Mouse (Mus musculus) urinary bladder, postnatal 36 days (tissue): ENCODE results near the gene Dhx30.
A peak's percentile ranks its signal among the peaks of the same experiment; 100 is the strongest.
"Not testable (repeated sequence)": the region's sequence is repeated elsewhere in the genome, so short reads cannot be mapped to it uniquely, and the experiment has no call there.

ENCODE experiments used
- DNase-seq, 2 experiments: peaks; one replicate each; pipeline ENCODE4 v3.0.0; 2022; ENCODE audit warnings: low spot score in 2 of 2, mixed read lengths in 1 of 2

The Dhx30 gene

DNA sequence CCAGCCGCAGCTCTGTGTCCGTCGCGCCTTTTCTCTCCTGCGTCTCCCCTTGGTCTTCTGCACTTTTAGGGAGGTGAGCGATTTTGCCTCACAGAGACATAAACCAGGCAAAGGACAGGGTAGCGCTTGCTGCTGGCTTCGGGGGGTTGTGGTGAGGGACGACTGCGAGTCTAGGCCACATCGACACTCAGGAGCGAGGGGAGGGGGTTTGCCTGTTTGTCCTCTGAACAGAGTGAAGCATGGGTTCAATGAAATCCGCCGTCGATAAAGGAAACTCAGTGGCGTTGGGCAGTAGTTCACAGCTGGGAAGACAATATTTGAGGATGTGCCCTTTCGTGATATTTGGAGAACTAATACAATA is at the start of gene Dhx30:
Gene Dhx30 (minus strand): TSS at position 52 of the 361 bp plus-strand sequence.
- no peak for DNase-seq

GRCm38 (mm10) chr9:110163071-110163470 is 45.4 kb upstream of the Dhx30 start:
- no peak for DNase-seq

- DNase-seq, result no peak
Observed at GRCm38 (mm10) chr9:110162441-110162840, 44.8 kb upstream of the Dhx30 start.

DNA sequence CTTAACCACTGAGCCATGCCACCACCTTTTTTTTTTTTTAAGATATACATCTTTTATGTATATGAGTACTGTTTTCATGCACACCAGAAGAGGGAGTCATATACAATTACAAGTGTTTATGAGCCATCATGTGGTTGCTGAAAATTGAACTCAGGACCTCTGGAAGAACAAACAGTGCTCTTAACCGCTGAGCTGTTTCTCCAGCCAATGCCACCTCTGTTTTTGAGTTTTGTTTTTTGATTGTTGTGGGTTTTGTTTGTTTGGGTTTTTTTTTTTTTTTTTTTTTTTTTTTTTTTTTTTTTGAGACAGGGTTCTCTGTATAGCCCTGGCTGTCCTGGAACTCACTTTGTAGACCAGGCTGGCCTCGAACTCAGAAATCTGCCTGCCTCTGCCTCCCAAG is 42.9 kb upstream of the Dhx30 start:
- not testable (repeated sequence) for DNase-seq

- no peak for DNase-seq
Observed at GRCm38 (mm10) chr9:110159036-110159435, 41.4 kb upstream of the Dhx30 start.

DNA sequence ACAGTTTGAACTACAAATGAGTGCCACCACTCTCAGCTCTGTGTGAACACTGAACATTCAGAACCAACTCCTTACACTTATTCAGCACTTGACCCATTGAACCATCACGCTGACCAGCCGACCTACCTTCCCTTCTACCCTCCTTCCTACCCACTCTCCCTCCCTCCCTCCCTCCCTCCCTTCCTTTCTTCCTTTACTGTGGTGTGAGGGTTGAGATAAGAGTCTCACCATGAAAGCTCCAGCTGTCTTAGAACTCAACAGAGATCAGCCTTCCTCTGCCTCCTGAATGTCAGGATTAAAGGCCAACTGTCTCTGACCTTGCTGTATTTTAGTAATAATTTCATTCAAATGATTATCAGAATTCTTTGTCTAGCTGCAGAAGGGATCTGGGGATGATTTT is 31.0 kb upstream of the Dhx30 start:
- no peak for DNase-seq

- DNase-seq, result no peak
Observed at GRCm38 (mm10) chr9:110142097-110142496, 24.5 kb upstream of the Dhx30 start.

GRCm38 (mm10) chr9:110139119-110139518 is 21.5 kb upstream of the Dhx30 start:
- no peak for DNase-seq

DNA sequence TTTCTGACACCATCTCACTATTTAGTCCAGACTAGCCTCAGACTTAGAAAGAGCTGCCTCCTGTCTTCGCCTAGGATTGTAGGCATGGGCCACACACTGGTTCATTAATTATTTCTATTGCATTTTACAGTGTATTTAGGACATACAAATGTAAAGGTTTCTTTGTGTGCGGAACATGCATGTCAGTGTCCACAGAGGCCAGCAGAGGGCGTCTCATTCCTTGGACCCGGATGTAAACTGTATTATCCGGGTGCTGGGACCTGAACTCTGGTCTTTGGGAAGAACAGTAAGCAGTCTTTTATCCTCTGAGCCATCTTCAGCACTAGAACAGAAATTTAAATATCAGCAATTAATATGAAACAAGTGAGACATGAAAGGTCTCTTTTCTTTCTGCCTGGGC is 16.5 kb upstream of the Dhx30 start:
- DNase-seq, result no peak

- DNase-seq, result no peak
Observed at GRCm38 (mm10) chr9:110132921-110133320, 15.3 kb upstream of the Dhx30 start.

GRCm38 (mm10) chr9:110132201-110132605 is 14.6 kb upstream of the Dhx30 start:
- no peak for DNase-seq

- peak; percentile 98 to 99 for DNase-seq
Observed at GRCm38 (mm10) chr9:110131525-110132197, 14.0 kb upstream of the Dhx30 start.

DNA sequence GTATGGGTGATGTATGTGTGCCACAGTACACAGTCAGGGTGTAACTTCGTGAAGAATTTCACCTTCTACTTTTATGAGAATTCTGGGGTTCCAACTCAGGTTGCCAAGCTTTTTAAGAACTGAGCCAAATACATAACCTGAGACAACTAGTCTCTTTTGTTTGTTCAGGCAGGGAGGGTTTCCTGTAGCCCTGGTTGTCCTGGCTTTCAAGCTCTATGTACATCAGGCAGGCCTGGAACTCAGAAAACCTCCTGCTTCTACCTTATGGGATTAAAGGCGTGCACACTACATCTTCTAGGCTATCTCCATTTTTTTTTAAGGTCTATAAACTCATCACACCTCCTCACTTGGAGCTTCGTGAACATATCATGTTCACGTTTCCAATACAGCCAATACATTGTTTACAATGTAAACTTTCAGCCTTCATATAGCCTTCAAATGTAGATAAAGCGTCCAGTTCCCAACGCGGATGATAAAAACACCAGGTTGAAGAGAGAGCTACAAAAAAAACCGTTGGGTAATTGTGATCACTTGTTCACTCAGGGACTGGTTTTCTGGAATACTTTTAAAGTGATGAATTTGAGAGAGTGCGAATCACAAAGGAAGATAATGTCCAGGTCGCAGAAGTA is 13.4 kb upstream of the Dhx30 start:
- no peak for DNase-seq

DNA sequence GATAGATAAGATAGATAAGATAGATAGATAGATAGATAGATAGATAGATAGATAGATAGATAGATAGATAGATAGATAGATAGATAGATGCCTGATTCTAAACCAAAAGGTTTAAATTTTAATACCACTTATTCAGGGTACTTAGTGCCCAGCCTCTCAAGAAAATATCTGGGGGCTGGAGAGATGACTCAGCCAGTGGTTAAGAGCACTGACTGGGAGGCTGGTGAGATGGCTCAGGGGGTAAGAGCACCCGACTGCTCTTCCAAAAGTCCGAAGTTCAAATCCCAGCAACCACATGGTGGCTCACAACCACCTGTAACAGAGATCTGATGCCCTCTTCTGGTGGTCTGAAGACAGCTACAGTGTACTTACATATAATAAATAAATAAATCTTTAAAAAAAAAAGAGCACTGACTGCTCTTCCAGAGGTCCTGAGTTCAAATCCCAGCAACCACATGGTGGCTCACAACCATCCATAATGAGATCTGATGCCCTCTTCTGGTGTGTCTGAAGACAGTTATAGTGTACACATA is 6.4 kb upstream of the Dhx30 start:
- not testable (repeated sequence) for DNase-seq

GRCm38 (mm10) chr9:110123322-110123721 is 5.7 kb upstream of the Dhx30 start:
- DNase-seq, result no peak

DNA sequence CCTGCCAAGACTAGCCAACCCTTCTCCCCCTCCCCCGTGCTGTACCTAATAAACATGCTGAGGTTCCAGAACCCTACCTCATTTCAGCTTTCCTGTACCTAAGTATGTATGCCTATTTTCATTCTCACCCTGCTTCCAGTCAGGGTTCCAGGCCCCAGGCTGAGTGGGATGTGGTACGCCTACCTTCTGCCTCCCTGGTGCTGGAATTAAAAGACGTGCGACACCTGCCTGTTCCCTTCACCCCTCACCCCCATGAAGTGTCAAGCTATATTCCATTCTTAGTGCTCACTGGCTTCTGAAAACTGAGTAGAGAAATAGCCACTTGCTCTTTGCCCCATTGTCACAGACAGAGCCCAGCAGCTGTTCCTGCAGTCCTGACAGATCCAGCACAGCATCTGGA is 3.8 kb upstream of the Dhx30 start:
- no peak for DNase-seq

DNA sequence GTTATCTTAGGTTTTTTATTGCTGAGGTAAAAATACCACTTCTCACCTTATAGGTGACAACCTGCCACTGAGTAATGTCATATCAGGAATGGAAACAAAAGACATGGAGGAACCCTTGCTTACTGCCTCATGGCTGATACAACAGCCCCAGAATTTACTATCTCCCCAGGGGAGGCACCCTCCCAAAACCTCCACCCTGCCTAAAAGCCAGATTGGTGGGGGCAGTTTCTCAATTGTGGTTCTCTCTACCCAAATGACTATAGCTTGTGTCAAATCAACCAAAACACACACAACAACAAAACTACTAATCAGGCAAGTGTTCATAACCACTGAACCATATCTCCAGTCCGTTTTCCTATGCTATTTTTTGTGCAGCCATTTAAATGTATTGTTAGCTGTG is 619 bp upstream of the Dhx30 start:
- no peak for DNase-seq

- DNase-seq, result peak; percentile 88 to 91
Observed at GRCm38 (mm10) chr9:110116977-110117778, 452 bp downstream of the Dhx30 start, which contains the start of gene Smarcc1. TSS of gene Smarcc1 (plus strand) at chr9:110117708.

- no peak for DNase-seq
Observed at GRCm38 (mm10) chr9:110116353-110116976, 1.2 kb downstream of the Dhx30 start.

DNA sequence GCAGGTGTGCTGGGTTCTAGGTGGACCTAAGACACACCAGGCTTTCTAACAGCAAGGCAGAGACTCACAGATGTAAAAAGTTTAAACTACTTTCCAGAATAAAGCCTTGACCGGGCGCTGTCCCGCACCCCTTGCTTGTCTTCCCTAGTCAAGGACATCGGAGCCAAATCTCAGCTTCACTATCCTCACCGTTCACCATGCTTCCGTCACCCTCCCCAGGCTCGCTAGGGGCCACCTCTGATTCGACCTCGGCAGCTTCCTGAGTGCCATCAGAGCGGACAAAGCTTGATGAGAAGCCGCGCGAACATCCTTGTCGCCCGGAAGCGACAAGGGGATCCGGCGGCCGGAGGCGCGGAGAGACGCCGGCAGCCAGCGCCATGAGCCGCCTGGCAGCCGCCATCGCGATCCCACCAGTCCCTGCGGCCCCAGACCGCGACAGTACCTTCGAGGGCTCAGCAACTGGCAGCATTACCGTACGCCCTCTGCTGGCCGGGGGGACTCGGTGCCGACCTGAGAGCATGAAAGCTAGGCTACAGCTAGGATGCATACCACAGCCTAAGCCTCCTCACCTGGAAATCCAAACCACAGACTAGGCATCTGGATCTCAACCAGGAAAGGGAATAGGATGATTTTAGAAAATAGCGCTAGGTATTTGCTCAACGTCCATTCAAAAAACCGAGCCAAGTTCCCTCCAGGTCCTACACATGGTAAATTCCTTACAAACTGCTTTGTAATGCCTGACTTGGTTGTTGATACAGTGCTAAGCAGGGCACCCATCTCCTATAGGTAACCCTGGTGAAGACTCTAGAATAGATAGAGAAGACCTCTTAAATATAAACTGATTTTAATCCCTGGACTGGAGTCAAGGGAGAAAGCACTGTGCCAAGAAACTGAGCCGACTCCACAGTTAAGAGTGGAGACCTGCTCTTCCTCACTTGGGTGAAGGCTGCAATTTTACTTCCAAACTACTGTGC is 16.7 kb downstream of the Dhx30 start:
- peak; percentile 88 to 92 for DNase-seq

- no peak for DNase-seq
Observed at GRCm38 (mm10) chr9:110097791-110098190, 19.8 kb downstream of the Dhx30 start.
